Mouse (Mus musculus): ENCODE measurements around the gene Oas2. TPM values are rescaled to one million over a fixed set of nuclear protein-coding genes. Genes with fewer than 3 reads are reported as not detected.

The Oas2 gene
- polyA plus RNA-seq, 1 experiment from 2014 or later, result 0.44 TPM

- H3K27me3 ChIP-seq (ENCODE audit: insufficient read depth, low read length), result peaks cover 50% of the 10 kb centered on the region
- H3K9me3 ChIP-seq (ENCODE audit: low read length), result no peaks in the 10 kb centered on the region
- no peak overlapping the region for H3K4me3 ChIP-seq (ENCODE audit: low read length)
- H3K36me3 ChIP-seq (ENCODE audit: insufficient read depth, low read length), result no peaks in the 10 kb centered on the region
- no peak overlapping the region for H3K27ac ChIP-seq (ENCODE audit: low read length)
- peaks cover 18% of the 10 kb centered on the region for H3K4me1 ChIP-seq (ENCODE audit: insufficient read depth, low read length)
- no peak overlapping the region for H3K4me2 ChIP-seq (replicated peaks; ENCODE audit: low read depth, low read length)
- H3K9ac ChIP-seq (replicated peaks; ENCODE audit: low read length), result no peak overlapping the region
- ATAC-seq (ENCODE audit: low FRiP score, low TSS enrichment), result no peak
- 69% methylated on average over 8 of the region's 8 CpGs for WGBS
These were observed 36.9 kb downstream of the Oas2 start for GRCm38 (mm10) chr5:120712721-120713120.

- Histone ChIP-seq H3K27ac (ENCODE audit: low read length) (no peak within 1 kb of the TSS), H3K9me3 (ENCODE audit: low read length) (no peaks in the 10 kb centered on the region), H3K36me3 (ENCODE audit: insufficient read depth, low read length) (no peaks in the 10 kb centered on the region), H3K4me2 (replicated peaks; ENCODE audit: low read depth, low read length) (peak within 1 kb of the TSS; percentile 73), H3K9ac (replicated peaks; ENCODE audit: low read length) (peak within 1 kb of the TSS; percentile 62), H3K4me1 (ENCODE audit: insufficient read depth, low read length) (peaks cover 18% of the 10 kb centered on the region), H3K27me3 (ENCODE audit: insufficient read depth, low read length) (peaks cover 50% of the 10 kb centered on the region), H3K4me3 (ENCODE audit: low read length) (peak within 1 kb of the TSS; percentile 53)
- WGBS, result 36% methylated on average over 3 of the region's 3 CpGs
- ATAC-seq (ENCODE audit: low FRiP score, low TSS enrichment), result no peak
These were observed 37.8 kb downstream of the Oas2 start, which contains the start of gene Dtx1 for GRCm38 (mm10) chr5:120711827-120712226. Gene Dtx1 (minus strand): TSS chr5:120711927.

- Histone ChIP-seq H3K27ac (ENCODE audit: low read length) (no peak overlapping the region), H3K4me2 (replicated peaks; ENCODE audit: low read depth, low read length) (peak overlapping the region; percentile 73), H3K9ac (replicated peaks; ENCODE audit: low read length) (peak overlapping the region; percentile 62), H3K36me3 (ENCODE audit: insufficient read depth, low read length) (no peaks in the 10 kb centered on the region), H3K9me3 (ENCODE audit: low read length) (no peaks in the 10 kb centered on the region), H3K4me1 (ENCODE audit: insufficient read depth, low read length) (peaks cover 23% of the 10 kb centered on the region), H3K4me3 (ENCODE audit: low read length) (peak overlapping the region; percentile 53), H3K27me3 (ENCODE audit: insufficient read depth, low read length) (peaks cover 50% of the 10 kb centered on the region)
- under 1% methylated on average over 43 of the region's 43 CpGs for WGBS
- ATAC-seq (ENCODE audit: low FRiP score, low TSS enrichment), result no peak
These were observed 38.2 kb downstream of the Oas2 start for GRCm38 (mm10) chr5:120711416-120711815.

- no peak overlapping the region for H3K27ac ChIP-seq (ENCODE audit: low read length)
- peak overlapping the region; percentile 53 for H3K4me3 ChIP-seq (ENCODE audit: low read length)
- H3K27me3 ChIP-seq (ENCODE audit: insufficient read depth, low read length), result peaks cover 50% of the 10 kb centered on the region
- H3K9me3 ChIP-seq (ENCODE audit: low read length), result no peaks in the 10 kb centered on the region
- peak overlapping the region; percentile 62 for H3K9ac ChIP-seq (replicated peaks; ENCODE audit: low read length)
- peak overlapping the region; percentile 73 for H3K4me2 ChIP-seq (replicated peaks; ENCODE audit: low read depth, low read length)
- no peak for ATAC-seq (ENCODE audit: low FRiP score, low TSS enrichment)
- H3K4me1 ChIP-seq (ENCODE audit: insufficient read depth, low read length), result peaks cover 24% of the 10 kb centered on the region
- WGBS, result 2% methylated on average over 31 of the region's 34 CpGs
- no peaks in the 10 kb centered on the region for H3K36me3 ChIP-seq (ENCODE audit: insufficient read depth, low read length)
These were observed 38.8 kb downstream of the Oas2 start for GRCm38 (mm10) chr5:120710826-120711248.

- peak; percentile 29; the same call in 1 of the 2 replicates for ATAC-seq (ENCODE audit: low FRiP score, low TSS enrichment)
- H3K27me3 ChIP-seq (ENCODE audit: insufficient read depth, low read length), result peaks cover 47% of the 10 kb centered on the region
- WGBS, result 4% methylated on average over 38 of the region's 40 CpGs
These were observed 39.4 kb downstream of the Oas2 start for GRCm38 (mm10) chr5:120710161-120710825.

GRCm38 (mm10) chr5:120706976-120707375, 42.7 kb downstream of the Oas2 start:
- no peak for ATAC-seq (ENCODE audit: low FRiP score, low TSS enrichment)
- peak overlapping the region; percentile 47 for H3K4me2 ChIP-seq (replicated peaks; ENCODE audit: low read depth, low read length)
- H3K27ac ChIP-seq (ENCODE audit: low read length), result no peak overlapping the region

More at GRCm38 (mm10) chr5:120710161-120710825, 39.4 kb downstream of the Oas2 start:
- Histone ChIP-seq H3K27ac (ENCODE audit: low read length) (no peak overlapping the region), H3K4me3 (ENCODE audit: low read length) (peak overlapping the region; percentile 53), H3K4me2 (replicated peaks; ENCODE audit: low read depth, low read length) (peak overlapping the region; percentile 73), H3K36me3 (ENCODE audit: insufficient read depth, low read length) (no peaks in the 10 kb centered on the region), H3K9me3 (ENCODE audit: low read length) (no peaks in the 10 kb centered on the region), H3K9ac (replicated peaks; ENCODE audit: low read length) (peak overlapping the region; percentile 62), H3K4me1 (ENCODE audit: insufficient read depth, low read length) (peaks cover 24% of the 10 kb centered on the region)

GRCm38 (mm10) chr5:120706541-120706940, 43.1 kb downstream of the Oas2 start:
- H3K9ac ChIP-seq (replicated peaks; ENCODE audit: low read length), result no peak overlapping the region
- ATAC-seq (ENCODE audit: low FRiP score, low TSS enrichment), result peak; percentile 13; the same call in 1 of the 2 replicates
- H3K4me2 ChIP-seq (replicated peaks; ENCODE audit: low read depth, low read length), result peak overlapping the region; percentile 47
- H3K4me3 ChIP-seq (ENCODE audit: low read length), result peak overlapping the region; percentile 23
- H3K9me3 ChIP-seq (ENCODE audit: low read length), result no peaks in the 10 kb centered on the region
- H3K4me1 ChIP-seq (ENCODE audit: insufficient read depth, low read length), result peaks cover 21% of the 10 kb centered on the region
- WGBS, result 3% methylated on average over 16 of the region's 16 CpGs
- H3K36me3 ChIP-seq (ENCODE audit: insufficient read depth, low read length), result no peaks in the 10 kb centered on the region
- peaks cover 21% of the 10 kb centered on the region for H3K27me3 ChIP-seq (ENCODE audit: insufficient read depth, low read length)
- H3K27ac ChIP-seq (ENCODE audit: low read length), result no peak overlapping the region

More at GRCm38 (mm10) chr5:120706976-120707375, 42.7 kb downstream of the Oas2 start:
- peaks cover 24% of the 10 kb centered on the region for H3K4me1 ChIP-seq (ENCODE audit: insufficient read depth, low read length)
- H3K36me3 ChIP-seq (ENCODE audit: insufficient read depth, low read length), result no peaks in the 10 kb centered on the region
- no peaks in the 10 kb centered on the region for H3K9me3 ChIP-seq (ENCODE audit: low read length)
- WGBS, result 36% methylated on average over 13 of the region's 13 CpGs
- H3K4me3 ChIP-seq (ENCODE audit: low read length), result peak overlapping the region; percentile 23
- peaks cover 25% of the 10 kb centered on the region for H3K27me3 ChIP-seq (ENCODE audit: insufficient read depth, low read length)
- no peak overlapping the region for H3K9ac ChIP-seq (replicated peaks; ENCODE audit: low read length)

GRCm38 (mm10) chr5:120704421-120704820, 45.2 kb downstream of the Oas2 start:
- 45% methylated on average over 6 of the region's 6 CpGs for WGBS
- no peaks in the 10 kb centered on the region for H3K27me3 ChIP-seq (ENCODE audit: insufficient read depth, low read length)
- H3K4me2 ChIP-seq (replicated peaks; ENCODE audit: low read depth, low read length), result no peak overlapping the region
- peaks cover 6% of the 10 kb centered on the region for H3K4me1 ChIP-seq (ENCODE audit: insufficient read depth, low read length)
- no peaks in the 10 kb centered on the region for H3K36me3 ChIP-seq (ENCODE audit: insufficient read depth, low read length)
- no peak for ATAC-seq (ENCODE audit: low FRiP score, low TSS enrichment)
- no peak overlapping the region for H3K27ac ChIP-seq (ENCODE audit: low read length)
- H3K9me3 ChIP-seq (ENCODE audit: low read length), result no peaks in the 10 kb centered on the region
- no peak overlapping the region for H3K4me3 ChIP-seq (ENCODE audit: low read length)
- H3K9ac ChIP-seq (replicated peaks; ENCODE audit: low read length), result no peak overlapping the region

- ATAC-seq (ENCODE audit: low FRiP score, low TSS enrichment), result no peak
- Histone ChIP-seq H3K4me2 (replicated peaks; ENCODE audit: low read depth, low read length) (no peak overlapping the region), H3K27ac (ENCODE audit: low read length) (no peak overlapping the region), H3K36me3 (ENCODE audit: insufficient read depth, low read length) (no peaks in the 10 kb centered on the region), H3K9me3 (ENCODE audit: low read length) (no peaks in the 10 kb centered on the region), H3K4me1 (ENCODE audit: insufficient read depth, low read length) (peaks cover 10% of the 10 kb centered on the region), H3K4me3 (ENCODE audit: low read length) (no peak overlapping the region), H3K9ac (replicated peaks; ENCODE audit: low read length) (no peak overlapping the region), H3K27me3 (ENCODE audit: insufficient read depth, low read length) (no peaks in the 10 kb centered on the region)
- WGBS, result 80% methylated on average over 3 of the region's 3 CpGs
These were observed 46.0 kb downstream of the Oas2 start for GRCm38 (mm10) chr5:120703660-120704059.

GRCm38 (mm10) chr5:120702969-120703368, 46.7 kb downstream of the Oas2 start:
- no peak overlapping the region for H3K4me2 ChIP-seq (replicated peaks; ENCODE audit: low read depth, low read length)
- no peaks in the 10 kb centered on the region for H3K36me3 ChIP-seq (ENCODE audit: insufficient read depth, low read length)
- peaks cover 11% of the 10 kb centered on the region for H3K4me1 ChIP-seq (ENCODE audit: insufficient read depth, low read length)
- no peak overlapping the region for H3K4me3 ChIP-seq (ENCODE audit: low read length)
- H3K27me3 ChIP-seq (ENCODE audit: insufficient read depth, low read length), result no peaks in the 10 kb centered on the region; the same call in 1 of the 2 replicates
- WGBS, result 72% methylated on average over 2 of the region's 2 CpGs
- no peak for ATAC-seq (ENCODE audit: low FRiP score, low TSS enrichment)
- H3K9me3 ChIP-seq (ENCODE audit: low read length), result no peaks in the 10 kb centered on the region
- no peak overlapping the region for H3K9ac ChIP-seq (replicated peaks; ENCODE audit: low read length)
- H3K27ac ChIP-seq (ENCODE audit: low read length), result no peak overlapping the region

Data from kidney, embryonic 16.5 days (tissue).